ENCODE assay signal across 23 mouse cellular contexts in genomic region chr10:9679911-9680310, GRCm38 (mm10). TPM values are rescaled to one million over a fixed set of nuclear protein-coding genes. Genes with fewer than 3 reads are reported as not detected.
DNase-seq lines count a peak whose midpoint lies in the region; ATAC-seq lines count a peak whose summit lies in the region.
"Had no signal": no experiment of that assay in that cellular context is flagged by ENCODE, and none has a peak within 500 bp of the region (broad histone marks: within the 10 kb centered on the region; RNA-seq: fewer than 3 reads in every experiment).

No protein-coding gene starts in this region.

- no peaks in the 10 kb centered on the region for H3K36me3 ChIP-seq in forebrain, embryonic 14.5 days (ENCODE audit: control insufficient read depth, insufficient read depth, low read length)
- no peaks in the 10 kb centered on the region for H3K36me3 ChIP-seq in forebrain, embryonic 11.5 days (ENCODE audit: control insufficient read depth, insufficient read depth, low read length)
- H3K36me3 ChIP-seq in midbrain, embryonic 11.5 days (ENCODE audit: control insufficient read depth, insufficient read depth, low read length), result no peaks in the 10 kb centered on the region
- no peaks in the 10 kb centered on the region for H3K36me3 ChIP-seq in midbrain, embryonic 15.5 days (replicated peaks)
- H3K36me3 ChIP-seq: G1E; heart, embryonic 10.5 days; heart, embryonic 13.5 days; hindbrain, embryonic 12.5 days; hindbrain, embryonic 15.5 days had no signal

- no peak overlapping the region for H3K4me2 ChIP-seq in forebrain, embryonic 14.5 days (ENCODE audit: low read length)
- H3K4me2 ChIP-seq in forebrain, embryonic 11.5 days (ENCODE audit: low read depth, low read length, severe bottlenecking), result no peak overlapping the region
- H3K4me2 ChIP-seq in midbrain, embryonic 11.5 days, result no peak overlapping the region
- no peak overlapping the region for H3K4me2 ChIP-seq in midbrain, embryonic 15.5 days
- H3K4me2 ChIP-seq: heart, embryonic 13.5 days; hindbrain, embryonic 12.5 days; hindbrain, embryonic 15.5 days had no signal

- intact Hi-C loops in heart, postnatal 10 days (cut with DNase I), result loop anchor here (5.0 kb wide), 3 partner anchors 77 to 608 kb away; no protein-coding TSS in a partner anchor

- WGBS in forebrain, embryonic 14.5 days, result 3% methylated on average over 5 of the region's 5 CpGs
- 8% methylated on average over 5 of the region's 5 CpGs for WGBS in forebrain, embryonic 11.5 days
- 32% methylated on average over 5 of the region's 5 CpGs for WGBS in midbrain, embryonic 11.5 days
- 22% methylated on average over 5 of the region's 5 CpGs for WGBS in midbrain, embryonic 15.5 days

- 0 out of 2 replicates have a peak, but pooled peaks cover 5% of the 10 kb centered on the region for H3K4me1 ChIP-seq in forebrain, embryonic 14.5 days (ENCODE audit: control insufficient read depth, insufficient read depth, low read length)
- peaks cover 2% of the 10 kb centered on the region; the same call in 1 of the 2 replicates for H3K4me1 ChIP-seq in forebrain, embryonic 11.5 days (replicated peaks; ENCODE audit: control insufficient read depth, insufficient read depth, low read length)
- H3K4me1 ChIP-seq in midbrain, embryonic 11.5 days (ENCODE audit: control insufficient read depth, insufficient read depth, low read length), result peaks cover 7% of the 10 kb centered on the region
- H3K4me1 ChIP-seq in midbrain, embryonic 15.5 days, result peaks cover 26% of the 10 kb centered on the region

- DNase-seq in forebrain, embryonic 14.5 days (ENCODE audit: low spot score), result peak; percentile 51
- DNase-seq in forebrain, embryonic 11.5 days (ENCODE audit: low spot score), result no peak
- peak; percentile 17 for DNase-seq in heart, adult 11 months
- no peak for DNase-seq in heart, postnatal 10 days
- peak; percentile 71 for DNase-seq in midbrain, embryonic 11.5 days (ENCODE audit: low spot score, missing footprints)
- DNase-seq in retina, postnatal 1 day, result peak; percentile 32
- no peak for DNase-seq in cerebellum, adult 11 months
- DNase-seq: adrenal gland, adult 2 months; adrenal gland, postnatal 14 days; B cell, adult 2 months; cerebellum, adult 18-20 months; cerebellum, adult 9-10 months; cerebellum, postnatal 14 days; gastrocnemius, postnatal 25 days; heart, adult 2 months; kidney, adult 18-20 months had no signal

- ATAC-seq in forebrain, embryonic 14.5 days, result peak; percentile 30
- ATAC-seq in forebrain, embryonic 11.5 days (replicated peaks; ENCODE audit: low FRiP score), result no peak
- no peak for ATAC-seq in midbrain, embryonic 11.5 days (ENCODE audit: low FRiP score)
- ATAC-seq in midbrain, embryonic 15.5 days (replicated peaks), result no peak

- no peak overlapping the region for H3K27ac ChIP-seq in forebrain, embryonic 14.5 days (ENCODE audit: low read depth, low read length)
- no peak overlapping the region for H3K27ac ChIP-seq in forebrain, embryonic 11.5 days (ENCODE audit: low read depth, low read length)
- H3K27ac ChIP-seq in midbrain, embryonic 11.5 days (ENCODE audit: low read depth, low read length), result no peak overlapping the region
- H3K27ac ChIP-seq in midbrain, embryonic 15.5 days, result no peak overlapping the region
- H3K27ac ChIP-seq: heart, adult 2 months; heart, embryonic 10.5 days; heart, embryonic 13.5 days; hindbrain, embryonic 12.5 days; hindbrain, embryonic 15.5 days had no signal

- no peak overlapping the region for H3K9ac ChIP-seq in forebrain, embryonic 14.5 days (ENCODE audit: low read length)
- H3K9ac ChIP-seq in forebrain, embryonic 11.5 days (ENCODE audit: low read length), result no peak overlapping the region
- H3K9ac ChIP-seq in midbrain, embryonic 11.5 days (ENCODE audit: low read length), result no peak overlapping the region
- H3K9ac ChIP-seq in midbrain, embryonic 15.5 days, result no peak overlapping the region
- H3K9ac ChIP-seq: heart, embryonic 13.5 days; hindbrain, embryonic 12.5 days; hindbrain, embryonic 15.5 days had no signal

- H3K27me3 ChIP-seq in forebrain, embryonic 14.5 days (replicated peaks; ENCODE audit: control insufficient read depth, insufficient read depth, low read length), result peaks cover 10% of the 10 kb centered on the region
- H3K27me3 ChIP-seq in forebrain, embryonic 11.5 days (ENCODE audit: control insufficient read depth, insufficient read depth, low read length), result peaks cover 6% of the 10 kb centered on the region; the same call in 1 of the 2 replicates
- peaks cover 16% of the 10 kb centered on the region for H3K27me3 ChIP-seq in midbrain, embryonic 11.5 days (ENCODE audit: control insufficient read depth, insufficient read depth, low read length)
- H3K27me3 ChIP-seq in midbrain, embryonic 15.5 days (replicated peaks), result no peaks in the 10 kb centered on the region
- H3K27me3 ChIP-seq: CH12.LX; hindbrain, embryonic 15.5 days had no signal

- no peaks in the 10 kb centered on the region for H3K9me3 ChIP-seq in forebrain, embryonic 14.5 days (replicated peaks; ENCODE audit: control insufficient read depth, low read length)
- no peaks in the 10 kb centered on the region for H3K9me3 ChIP-seq in forebrain, embryonic 11.5 days (ENCODE audit: control insufficient read depth, low read length)
- H3K9me3 ChIP-seq in midbrain, embryonic 11.5 days (ENCODE audit: control insufficient read depth, low read length), result no peaks in the 10 kb centered on the region
- no peaks in the 10 kb centered on the region for H3K9me3 ChIP-seq in midbrain, embryonic 15.5 days
- H3K9me3 ChIP-seq: heart, embryonic 10.5 days; heart, embryonic 13.5 days; hindbrain, embryonic 12.5 days; hindbrain, embryonic 15.5 days had no signal

- H3K4me3 ChIP-seq in forebrain, embryonic 14.5 days (ENCODE audit: low read depth, low read length), result no peak overlapping the region
- no peak overlapping the region for H3K4me3 ChIP-seq in forebrain, embryonic 11.5 days (ENCODE audit: low read depth, low read length)
- H3K4me3 ChIP-seq in midbrain, embryonic 11.5 days (ENCODE audit: low read depth, low read length), result no peak overlapping the region
- no peak overlapping the region for H3K4me3 ChIP-seq in midbrain, embryonic 15.5 days
- H3K4me3 ChIP-seq: heart, adult 2 months; heart, embryonic 10.5 days; heart, embryonic 13.5 days; hindbrain, embryonic 12.5 days; hindbrain, embryonic 15.5 days had no signal

RNA-seq across cellular contexts. Expression of gene Samd5, which starts 4.9 kb away (rescaled TPM):
- polyA plus RNA-seq in forebrain, embryonic 14.5 days (2014; fragmentation: Nextera tagmentation; extraction: Ambion mirVana), result 2.5 and 3.8 TPM in 2 replicates
- polyA plus RNA-seq in forebrain, embryonic 11.5 days (2014; fragmentation: Nextera tagmentation; extraction: Ambion mirVana), result 7.3 and 7.4 TPM in 2 replicates
- 10 to 100 TPM in 1 of 2 experiments, 1 to 10 TPM in 1; 7.9 to 13.7 TPM for total RNA-seq in heart, postnatal 10 days (2021)
- 8.0 and 8.4 TPM in 2 replicates for polyA plus RNA-seq in midbrain, embryonic 11.5 days (2014; fragmentation: Nextera tagmentation; extraction: Ambion mirVana)
- 8.0 and 9.8 TPM in 2 replicates for polyA plus RNA-seq in midbrain, embryonic 15.5 days (2015; fragmentation: Nextera tagmentation; extraction: Ambion mirVana)
- total RNA-seq: CH12.LX had no signal
- polyA plus RNA-seq: G1E had no signal

Comparison
In these comparisons a context has a peak if more than half of its experiments do, and no peak if none do; other contexts are left out.
1. DNase-seq: peak in forebrain, embryonic 14.5 days (single experiment), heart, adult 11 months (single experiment), midbrain, embryonic 11.5 days (single experiment) and retina, postnatal 1 day (single experiment); none in forebrain, embryonic 11.5 days (single experiment), heart, postnatal 10 days (0 of 2) and cerebellum, adult 11 months (single experiment).